Mouse (Mus musculus) lung, embryonic 16.5 days (tissue): ENCODE measurements around the gene Hrh1. TPM values are rescaled to one million over a fixed set of nuclear protein-coding genes. Genes with fewer than 3 reads are reported as not detected.

Experiments
- ATAC-seq: fragments of 200-750 bp; cut with Nextera tagmentation; 2 replicates; pipeline ENCODE4 v1.8.0; 2017; ENCODE audit warnings: low read depth, mild to moderate bottlenecking, moderate library complexity
- H3K27ac ChIP-seq: fragments of 300-500 bp; sonication (generic); 2 replicates; pipeline ENCODE4 v1.5.1; 2014; ENCODE audit warnings: mild to moderate bottlenecking, control low read depth, low read length
- H3K27me3 ChIP-seq: fragments of 300-500 bp; sonication (generic); 2 replicates; pipeline ENCODE4 v1.6.1; 2014; ENCODE audit warnings: low read depth, low read length, mixed read lengths; ENCODE audit not compliant: control insufficient read depth, insufficient read depth
- H3K36me3 ChIP-seq: fragments of 300-500 bp; sonication (generic); 2 replicates; pipeline ENCODE4 v1.6.1; 2014; ENCODE audit warnings: low read length; ENCODE audit not compliant: control insufficient read depth, insufficient read depth
- H3K4me1 ChIP-seq: fragments of 300-500 bp; sonication (generic); replicated peaks from 2 replicates; pipeline ENCODE4 v1.6.1; 2014; ENCODE audit warnings: low read length, mixed read lengths; ENCODE audit not compliant: control insufficient read depth, insufficient read depth
- H3K4me2 ChIP-seq: fragments of 300-500 bp; sonication (generic); 2 replicates; pipeline ENCODE4 v1.6.1; 2014; ENCODE audit warnings: low read depth, low read length, control low read depth
- H3K4me3 ChIP-seq: fragments of 300-500 bp; sonication (generic); 2 replicates; pipeline ENCODE4 v1.5.1; 2014; ENCODE audit warnings: mild to moderate bottlenecking, low read length, control low read depth
- H3K9ac ChIP-seq: fragments of 300-500 bp; sonication (generic); 2 replicates; pipeline ENCODE4 v1.6.1; 2014; ENCODE audit warnings: low read length, control low read depth
- H3K9me3 ChIP-seq: fragments of 300-500 bp; sonication (generic); 2 replicates; pipeline ENCODE4 v1.6.1; 2016; ENCODE audit warnings: low read length; ENCODE audit not compliant: control insufficient read depth
- WGBS: fragments of 180-500 bp; shearing (Covaris S2); extraction: QIAGEN DNeasy Blood & Tissue Kit; methylation state at CpG from one replicate; pipeline ENCODE4 v1.1.7; 2014; 5-methylcytosine and 5-hydroxymethylcytosine counted together
- polyA plus RNA-seq: library from polyadenylated mRNA; unstranded; fragments of >200 nt; fragmentation: Nextera tagmentation; extraction: Ambion mirVana; gene quantifications from 2 replicates; pipeline ENCODE4 v1.2.1, GENCODE M21; 2015

Gene Hrh1
- polyA plus RNA-seq, 1 experiment from 2014 or later, result 0.26 TPM

DNA sequence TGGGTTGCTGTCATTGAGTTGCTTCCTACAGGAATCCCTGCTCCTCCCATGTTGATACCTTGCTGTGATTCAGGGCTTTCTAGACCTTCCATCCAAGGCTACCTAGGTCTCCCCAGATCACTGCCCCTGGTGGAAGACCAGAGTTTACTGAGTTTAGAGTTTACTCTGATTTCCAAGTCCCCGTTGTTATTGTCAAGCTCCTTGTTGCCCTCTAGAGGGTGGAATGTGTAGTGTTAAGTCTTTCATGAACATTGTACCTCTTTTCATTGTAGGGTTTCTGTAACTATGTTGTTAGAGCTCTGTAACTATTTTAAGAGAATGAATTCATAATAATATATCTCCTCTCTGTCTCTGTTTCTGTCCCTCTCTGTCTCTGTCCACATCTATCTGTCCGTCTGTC, 4.4 kb downstream of the Hrh1 start:
- ATAC-seq, result no peak
- H3K27me3 ChIP-seq, result peaks cover 37% of the 10 kb centered on the region
- WGBS, result 65% methylated on average over 2 of the region's 2 CpGs

DNA sequence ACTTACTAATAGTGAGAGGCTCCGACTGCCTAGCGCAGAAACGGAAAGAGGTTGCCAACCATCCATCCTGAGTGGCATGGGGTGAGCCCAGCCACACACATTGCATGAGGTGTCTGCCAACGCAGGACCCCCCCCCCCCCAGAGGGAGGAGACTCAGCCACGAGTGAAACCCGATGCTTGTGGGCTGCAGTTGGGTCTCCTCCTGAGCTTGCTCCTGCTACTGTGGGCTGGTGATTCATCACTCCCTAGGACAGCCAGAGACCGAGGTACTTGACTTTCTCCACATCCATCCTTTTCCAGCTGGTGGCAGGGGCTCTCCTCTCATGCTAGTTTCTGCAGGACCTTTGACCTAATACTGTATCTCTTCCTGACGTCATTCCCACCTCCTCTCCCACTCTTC, 5.9 kb downstream of the Hrh1 start:
- H3K4me1 ChIP-seq, result peaks cover 4% of the 10 kb centered on the region; the same call in 1 of the 2 replicates
- no peak overlapping the region for H3K4me2 ChIP-seq
- H3K9me3 ChIP-seq, result no peaks in the 10 kb centered on the region
- 9% methylated on average over 8 of the region's 8 CpGs for WGBS
- H3K4me3 ChIP-seq, result no peak overlapping the region
- no peaks in the 10 kb centered on the region for H3K36me3 ChIP-seq
- ATAC-seq, result no peak
- peaks cover 22% of the 10 kb centered on the region for H3K27me3 ChIP-seq
- H3K27ac ChIP-seq, result no peak overlapping the region
- H3K9ac ChIP-seq, result no peak overlapping the region

More for the DNA sequence above, 4.4 kb downstream of the Hrh1 start:
- no peaks in the 10 kb centered on the region for H3K9me3 ChIP-seq
- H3K4me1 ChIP-seq, result peaks cover 15% of the 10 kb centered on the region
- H3K9ac ChIP-seq, result no peak overlapping the region
- no peak overlapping the region for H3K4me3 ChIP-seq
- no peak overlapping the region for H3K27ac ChIP-seq
- no peak overlapping the region for H3K4me2 ChIP-seq
- H3K36me3 ChIP-seq, result no peaks in the 10 kb centered on the region

DNA sequence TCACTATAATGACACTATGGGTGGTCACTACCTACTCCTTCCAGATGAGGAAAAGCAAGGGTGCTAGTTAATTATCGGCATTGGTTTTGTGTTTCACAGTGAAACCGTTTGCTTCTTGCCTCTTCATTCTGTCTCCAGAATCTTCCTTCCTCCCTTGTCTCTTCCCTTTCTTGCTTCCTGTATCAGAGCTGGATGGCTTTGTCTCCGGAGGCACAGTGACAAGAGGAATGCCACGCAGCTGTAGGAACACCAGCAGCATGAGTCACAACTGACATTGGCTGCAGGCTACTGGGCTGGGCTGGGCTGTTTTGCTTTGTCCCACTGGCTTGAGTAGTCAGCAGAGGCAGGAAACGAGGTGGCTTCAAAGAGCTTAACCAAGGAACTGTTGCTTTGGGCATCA, 6.4 kb downstream of the Hrh1 start:
- H3K4me1 ChIP-seq, result peaks cover 4% of the 10 kb centered on the region; the same call in 1 of the 2 replicates
- 26% methylated on average over 5 of the region's 5 CpGs for WGBS
- no peak overlapping the region for H3K4me3 ChIP-seq
- no peaks in the 10 kb centered on the region for H3K9me3 ChIP-seq
- ATAC-seq, result no peak
- H3K27ac ChIP-seq, result no peak overlapping the region
- no peaks in the 10 kb centered on the region for H3K36me3 ChIP-seq
- peaks cover 17% of the 10 kb centered on the region for H3K27me3 ChIP-seq
- H3K9ac ChIP-seq, result no peak overlapping the region
- H3K4me2 ChIP-seq, result no peak overlapping the region

DNA sequence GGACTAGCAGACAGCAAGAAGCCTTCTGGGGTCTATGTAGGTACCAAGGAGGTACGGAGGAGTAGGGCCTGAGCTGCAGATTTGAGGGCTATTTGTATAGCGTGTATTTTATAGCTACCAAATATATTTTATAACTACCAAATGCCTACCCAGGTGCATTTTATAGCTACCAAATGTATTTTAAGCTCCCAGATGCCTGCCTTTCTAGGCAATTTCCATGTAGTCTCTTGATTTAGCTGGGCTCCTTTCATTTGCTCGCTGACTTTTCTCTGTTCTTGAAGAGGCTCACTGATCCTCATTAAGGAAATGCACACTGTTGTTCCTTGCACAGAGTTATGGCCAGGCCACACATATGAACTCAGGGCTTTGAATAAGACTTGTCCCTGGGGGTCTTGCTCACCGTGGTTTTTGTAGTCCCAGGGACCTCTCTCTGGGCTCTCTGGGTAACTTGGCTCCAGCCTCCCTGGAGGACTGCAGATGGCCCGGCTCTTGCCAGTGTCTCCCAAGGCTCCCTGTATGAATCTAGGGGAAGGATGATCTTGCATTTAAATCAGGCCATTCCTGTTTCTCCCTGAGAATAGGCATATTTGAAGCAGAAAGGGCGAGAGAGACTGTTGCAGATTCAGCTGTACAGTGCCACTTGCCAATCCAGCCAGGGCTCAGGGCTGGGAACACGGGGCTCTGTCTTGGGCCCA, 7.2 kb downstream of the Hrh1 start:
- WGBS, result 68% methylated on average over 7 of the region's 7 CpGs
- H3K4me3 ChIP-seq, result no peak overlapping the region
- no peak overlapping the region for H3K9ac ChIP-seq
- H3K27ac ChIP-seq, result no peak overlapping the region
- ATAC-seq, result no peak
- no peaks in the 10 kb centered on the region for H3K9me3 ChIP-seq
- peaks cover 9% of the 10 kb centered on the region for H3K27me3 ChIP-seq
- H3K4me1 ChIP-seq, result peaks cover 4% of the 10 kb centered on the region; the same call in 1 of the 2 replicates
- H3K4me2 ChIP-seq, result no peak overlapping the region
- no peaks in the 10 kb centered on the region for H3K36me3 ChIP-seq

DNA sequence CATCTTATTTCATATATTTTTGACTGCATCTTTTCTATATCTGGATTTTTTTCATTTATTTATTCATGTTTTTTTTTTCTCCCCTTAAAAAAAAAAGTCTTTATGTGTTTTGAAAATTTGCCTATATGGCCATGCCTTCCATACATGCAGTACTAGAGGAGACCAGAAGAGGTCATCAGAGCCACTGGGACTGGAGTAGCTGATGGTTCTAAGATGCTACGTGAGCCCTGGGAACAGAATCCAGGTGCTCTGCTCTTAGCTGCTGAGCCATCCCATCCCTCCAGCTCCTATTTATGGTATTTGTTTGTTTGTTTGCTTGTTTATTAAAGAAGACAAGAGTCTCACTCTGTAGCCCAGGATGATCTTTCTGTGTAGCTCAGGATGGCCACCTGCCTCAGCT, 8.9 kb downstream of the Hrh1 start:
- Histone ChIP-seq H3K4me3 (no peak overlapping the region), H3K4me1 (peaks cover 4% of the 10 kb centered on the region; the same call in 1 of the 2 replicates), H3K27me3 (no peaks in the 10 kb centered on the region; the same call in 1 of the 2 replicates), H3K36me3 (no peaks in the 10 kb centered on the region), H3K4me2 (no peak overlapping the region), H3K27ac (no peak overlapping the region), H3K9me3 (no peaks in the 10 kb centered on the region), H3K9ac (no peak overlapping the region)
- no peak for ATAC-seq
- 40% methylated on average over 1 of the region's 1 CpGs for WGBS

DNA sequence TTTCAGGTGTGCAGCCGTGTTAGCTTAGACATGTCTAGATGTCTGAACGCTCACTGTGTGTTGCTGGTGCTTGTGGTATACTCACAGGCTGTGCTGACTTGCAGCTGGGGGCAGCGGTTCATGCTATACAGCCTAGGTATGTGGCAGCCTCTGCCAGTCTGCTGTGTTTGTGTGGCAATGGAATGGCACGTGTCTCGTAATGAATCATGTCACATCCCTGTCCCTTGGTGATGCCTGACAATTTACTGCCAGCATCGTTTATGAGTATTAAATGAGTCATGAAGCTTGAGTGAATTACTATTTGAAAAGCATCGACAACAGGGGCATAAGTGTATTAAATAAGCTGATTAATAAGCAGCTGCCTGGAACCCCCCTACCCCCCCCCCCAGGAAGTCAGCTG, 9.3 kb downstream of the Hrh1 start:
- H3K9me3 ChIP-seq, result no peaks in the 10 kb centered on the region
- H3K9ac ChIP-seq, result no peak overlapping the region
- H3K4me1 ChIP-seq, result peaks cover 4% of the 10 kb centered on the region; the same call in 1 of the 2 replicates
- WGBS, result 87% methylated on average over 7 of the region's 7 CpGs
- H3K4me2 ChIP-seq, result no peak overlapping the region
- no peak overlapping the region for H3K27ac ChIP-seq
- no peaks in the 10 kb centered on the region; the same call in 1 of the 2 replicates for H3K27me3 ChIP-seq
- no peak overlapping the region for H3K4me3 ChIP-seq
- no peaks in the 10 kb centered on the region for H3K36me3 ChIP-seq
- no peak for ATAC-seq

DNA sequence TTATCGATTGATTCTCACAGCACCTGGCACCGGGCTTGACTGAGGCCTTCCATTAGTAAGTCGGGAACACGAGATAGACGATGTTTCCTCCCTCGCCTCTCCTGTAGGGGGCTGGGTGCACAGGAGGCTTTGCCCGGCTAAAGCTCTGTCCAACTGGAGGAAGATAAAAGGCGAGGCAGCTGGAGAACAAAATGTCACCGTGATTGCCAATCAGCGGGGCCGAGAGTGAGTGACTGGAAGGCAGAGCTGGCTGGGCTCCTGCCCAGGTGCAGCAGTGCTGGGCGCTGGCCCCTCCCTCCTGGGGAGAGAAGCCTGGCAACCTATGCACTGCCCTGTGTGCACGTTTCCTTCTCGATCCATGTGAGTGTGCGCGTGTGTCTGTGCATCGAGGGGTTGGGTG, 10.5 kb downstream of the Hrh1 start:
- H3K4me3 ChIP-seq, result no peak overlapping the region
- H3K27ac ChIP-seq, result no peak overlapping the region
- no peaks in the 10 kb centered on the region for H3K36me3 ChIP-seq
- no peaks in the 10 kb centered on the region for H3K9me3 ChIP-seq
- H3K4me2 ChIP-seq, result no peak overlapping the region
- H3K9ac ChIP-seq, result no peak overlapping the region
- no peak for ATAC-seq
- no peaks in the 10 kb centered on the region; the same call in 1 of the 2 replicates for H3K27me3 ChIP-seq
- 30% methylated on average over 17 of the region's 17 CpGs for WGBS
- peaks cover 4% of the 10 kb centered on the region; the same call in 1 of the 2 replicates for H3K4me1 ChIP-seq

DNA sequence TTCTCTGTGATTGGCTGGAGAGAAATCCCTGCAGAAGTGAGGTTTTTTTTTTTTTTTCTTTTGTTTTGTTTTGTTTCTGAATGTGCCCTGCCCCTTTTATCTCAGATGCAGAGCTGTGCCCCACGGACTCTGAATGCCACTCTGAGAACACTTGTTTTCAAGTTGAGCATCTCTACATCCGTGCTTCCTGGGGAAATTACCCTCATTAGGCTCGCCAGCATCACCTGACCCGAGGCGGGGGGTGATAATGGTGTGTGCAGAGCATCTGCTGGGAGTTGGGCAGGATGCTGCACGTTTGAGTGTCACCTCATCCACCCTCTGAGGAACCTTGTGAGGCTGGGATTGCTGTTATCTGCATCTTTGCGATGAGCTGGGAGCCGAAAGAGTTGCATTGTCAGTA, 14.2 kb downstream of the Hrh1 start:
- H3K9me3 ChIP-seq, result no peaks in the 10 kb centered on the region
- no peak overlapping the region for H3K4me3 ChIP-seq
- no peaks in the 10 kb centered on the region for H3K36me3 ChIP-seq
- no peak overlapping the region for H3K4me2 ChIP-seq
- 47% methylated on average over 8 of the region's 8 CpGs for WGBS
- no peaks in the 10 kb centered on the region for H3K27me3 ChIP-seq
- H3K27ac ChIP-seq, result no peak overlapping the region
- no peaks in the 10 kb centered on the region for H3K4me1 ChIP-seq
- H3K9ac ChIP-seq, result no peak overlapping the region
- no peak for ATAC-seq

DNA sequence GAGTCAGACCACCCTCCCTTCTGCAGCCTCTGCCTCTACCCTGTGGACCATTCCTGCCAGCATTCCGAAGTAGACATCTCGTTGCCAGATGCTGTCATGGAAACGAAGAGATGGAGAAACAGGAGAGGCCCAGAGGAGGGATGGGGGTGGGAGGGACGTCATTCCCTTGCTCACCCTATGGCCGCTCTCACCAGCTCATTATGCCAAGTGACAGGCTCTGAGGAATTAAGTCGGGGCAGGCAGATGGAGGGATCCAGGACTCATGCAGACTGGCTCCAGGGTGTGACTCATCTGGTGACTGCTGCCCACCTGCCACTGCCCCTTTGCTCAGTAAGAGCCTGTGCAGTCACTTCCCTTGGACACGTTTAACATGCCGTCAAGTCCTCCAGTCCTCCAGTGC, 16.8 kb downstream of the Hrh1 start:
- no peak for ATAC-seq
- Histone ChIP-seq H3K27me3 (no peaks in the 10 kb centered on the region), H3K27ac (no peak overlapping the region), H3K9me3 (no peaks in the 10 kb centered on the region), H3K4me3 (no peak overlapping the region), H3K9ac (no peak overlapping the region), H3K4me2 (no peak overlapping the region), H3K36me3 (no peaks in the 10 kb centered on the region), H3K4me1 (peaks cover 3% of the 10 kb centered on the region; the same call in 1 of the 2 replicates)
- 51% methylated on average over 8 of the region's 8 CpGs for WGBS
